Mouse (Mus musculus) granulocyte monocyte progenitor cell, adult 5-6 weeks (primary cell): Measurements from ENCODE around the gene Abhd14b. TPM values are rescaled to one million over a fixed set of nuclear protein-coding genes. Genes with fewer than 3 reads are reported as not detected.
"Not testable (repeated sequence)": the region's sequence is repeated elsewhere in the genome, so short reads cannot be mapped to it uniquely, and the experiment has no call there.

Experiments
- ATAC-seq: replicated peaks from 2 replicates; pipeline ENCODE4 v1.8.0; 2016; ENCODE audit warnings: mild to moderate bottlenecking, moderate TSS enrichment, inconsistent platforms; ENCODE audit not compliant: poor library complexity, severe bottlenecking
- total RNA-seq, 2 experiments: library from RNA; stranded (forward) in 1 of 2; stranded (reverse) in 1 of 2; fragments of 200-712, 200-1000 nt in 1 of 2; fragments of >200 nt in 1 of 2; fragmentation: Nextera tagmentation in 1 of 2; gene quantifications; 2 replicates each; pipeline ENCODE4 v1.2.3; 2014 to 2017

Gene Abhd14b
- total RNA-seq, 2 experiments from 2014 or later: 7.2 to 17.5 TPM

GRCm38 (mm10) chr9:106474456-106474855, 27.2 kb downstream of the Abhd14b start:
- ATAC-seq: peak; percentile 39

GRCm38 (mm10) chr9:106475046-106475445, 27.8 kb downstream of the Abhd14b start:
- no peak for ATAC-seq

- no peak for ATAC-seq
Measured at GRCm38 (mm10) chr9:106475663-106476001, 28.4 kb downstream of the Abhd14b start, which contains the start of gene Rrp9. Gene Rrp9 (plus strand): TSS chr9:106475963.

GRCm38 (mm10) chr9:106476002-106476923, 29.0 kb downstream of the Abhd14b start:
- peak; percentile 38 for ATAC-seq

- ATAC-seq: peak; percentile 86
Measured at GRCm38 (mm10) chr9:106476924-106477484, 29.7 kb downstream of the Abhd14b start, which contains the start of gene Parp3. Gene Parp3 (minus strand): TSS chr9:106476949.

GRCm38 (mm10) chr9:106477649-106478048, 30.4 kb downstream of the Abhd14b start:
- no peak for ATAC-seq

GRCm38 (mm10) chr9:106478101-106478500, 30.8 kb downstream of the Abhd14b start:
- ATAC-seq: no peak

GRCm38 (mm10) chr9:106480541-106480940, 33.3 kb downstream of the Abhd14b start:
- no peak for ATAC-seq

GRCm38 (mm10) chr9:106481075-106481474, 33.8 kb downstream of the Abhd14b start:
- peak; percentile 6; the same call in 1 of the 2 replicates for ATAC-seq

- no peak for ATAC-seq
Measured at GRCm38 (mm10) chr9:106481676-106482075, 34.4 kb downstream of the Abhd14b start.

GRCm38 (mm10) chr9:106482578-106483115, 35.4 kb downstream of the Abhd14b start:
- ATAC-seq: no peak

- no peak for ATAC-seq
Measured at GRCm38 (mm10) chr9:106483136-106483535, 35.9 kb downstream of the Abhd14b start.

- ATAC-seq: no peak
Measured at GRCm38 (mm10) chr9:106483606-106484005, 36.3 kb downstream of the Abhd14b start.

GRCm38 (mm10) chr9:106485076-106485475, 37.8 kb downstream of the Abhd14b start:
- no peak for ATAC-seq

- ATAC-seq: not testable (repeated sequence)
Measured at GRCm38 (mm10) chr9:106487602-106488001, 40.3 kb downstream of the Abhd14b start.

- no peak for ATAC-seq
Measured at GRCm38 (mm10) chr9:106499667-106500066, 52.4 kb downstream of the Abhd14b start, which contains the start of gene Iqcf1. Gene Iqcf1 (plus strand): TSS chr9:106499967.

GRCm38 (mm10) chr9:106501846-106502245, 54.6 kb downstream of the Abhd14b start:
- no peak for ATAC-seq
